Mouse (Mus musculus) forebrain, embryonic 14.5 days (tissue): ENCODE measurements around the gene Gfpt1. TPM values are rescaled to one million over a fixed set of nuclear protein-coding genes. Genes with fewer than 3 reads are reported as not detected.
A peak's percentile ranks its signal among the peaks of the same experiment; 100 is the strongest.

ENCODE experiments used
- ATAC-seq: fragments of 200-750 bp; cut with Nextera tagmentation; 2 replicates; pipeline ENCODE4 v1.8.0; 2017; ENCODE audit warnings: mild to moderate bottlenecking, moderate library complexity
- DNase-seq: peaks from one replicate; pipeline ENCODE4 v3.0.0-alpha.2; 2015; ENCODE audit warnings: low spot score
- H3K27ac ChIP-seq: fragments of 300-500 bp; sonication (generic); 2 replicates; pipeline ENCODE4 v1.5.1; 2014; ENCODE audit warnings: low read depth, mild to moderate bottlenecking, control low read depth, low read length, moderate library complexity
- H3K27me3 ChIP-seq: fragments of 300-500 bp; sonication (generic); replicated peaks from 2 replicates; pipeline ENCODE4 v1.6.1; 2014; ENCODE audit warnings: low read length, control low read depth, mixed read lengths; ENCODE audit not compliant: control insufficient read depth, insufficient read depth
- H3K36me3 ChIP-seq: fragments of 300-500 bp; sonication (generic); 2 replicates; pipeline ENCODE4 v1.6.1; 2014; ENCODE audit warnings: low read length, control low read depth; ENCODE audit not compliant: control insufficient read depth, insufficient read depth
- H3K4me1 ChIP-seq: fragments of 300-500 bp; sonication (generic); 2 replicates; pipeline ENCODE4 v1.6.1; 2014; ENCODE audit warnings: antibody characterized with exemption, low read length, control low read depth; ENCODE audit not compliant: control insufficient read depth, insufficient read depth
- H3K4me2 ChIP-seq: fragments of 300-500 bp; sonication (generic); 2 replicates; pipeline ENCODE4 v1.6.1; 2014; ENCODE audit warnings: mild to moderate bottlenecking, control low read depth, low read length
- H3K4me3 ChIP-seq: fragments of 300-500 bp; sonication (generic); 2 replicates; pipeline ENCODE4 v1.5.1; 2014; ENCODE audit warnings: low read depth, low read length, control low read depth
- H3K9ac ChIP-seq: fragments of 300-500 bp; sonication (generic); 2 replicates; pipeline ENCODE4 v1.6.1; 2014; ENCODE audit warnings: mild to moderate bottlenecking, low read length, control low read depth, moderate library complexity
- H3K9me3 ChIP-seq: fragments of 300-500 bp; sonication (generic); replicated peaks from 2 replicates; pipeline ENCODE4 v1.6.1; 2016; ENCODE audit warnings: low read length, control low read depth, mixed read lengths; ENCODE audit not compliant: control insufficient read depth
- WGBS: fragments of 180-500 bp; shearing (Covaris S2); extraction: QIAGEN DNeasy Blood & Tissue Kit; methylation state at CpG from one replicate; pipeline ENCODE4 v1.1.7; 2014; 5-methylcytosine and 5-hydroxymethylcytosine counted together
- polyA plus RNA-seq: library from polyadenylated mRNA; unstranded; fragments of >200 nt; fragmentation: Nextera tagmentation; extraction: Ambion mirVana; gene quantifications from 2 replicates; pipeline ENCODE4 v1.2.1, GENCODE M21; 2014

Gfpt1 gene
- polyA plus RNA-seq, 1 experiment from 2014 or later = 18.2 TPM

DNA sequence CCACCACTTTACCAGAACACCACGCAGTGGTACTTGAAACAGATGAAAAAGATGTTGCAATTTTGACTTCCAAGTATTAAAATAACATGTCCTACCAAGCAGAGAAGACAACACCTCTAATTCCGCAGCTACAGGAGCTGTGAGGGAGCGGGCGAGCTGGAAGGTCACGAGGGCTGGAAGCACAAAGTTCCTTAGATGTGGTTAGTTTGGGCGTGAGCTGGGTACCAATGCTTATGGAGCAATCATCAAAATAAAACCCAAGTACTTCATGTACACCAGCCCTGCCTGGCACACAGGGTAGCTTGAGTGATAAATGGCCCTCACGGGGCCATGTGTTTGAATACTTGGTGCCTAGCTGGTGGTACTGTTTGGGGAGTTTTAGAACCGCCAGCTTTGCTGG lies 87.2 kb downstream of the Gfpt1 start:
- no peak overlapping the region for H3K27ac ChIP-seq
- ATAC-seq (no peak), DNase-seq (no peak)
- H3K4me3 ChIP-seq = no peak overlapping the region
- H3K9ac ChIP-seq = no peak overlapping the region
- no peaks in the 10 kb centered on the region for H3K4me1 ChIP-seq
- H3K36me3 ChIP-seq = no peaks in the 10 kb centered on the region
- no peaks in the 10 kb centered on the region for H3K9me3 ChIP-seq
- no peaks in the 10 kb centered on the region for H3K27me3 ChIP-seq
- H3K4me2 ChIP-seq = no peak overlapping the region
- 91% methylated on average over 8 of the region's 8 CpGs for WGBS

DNA sequence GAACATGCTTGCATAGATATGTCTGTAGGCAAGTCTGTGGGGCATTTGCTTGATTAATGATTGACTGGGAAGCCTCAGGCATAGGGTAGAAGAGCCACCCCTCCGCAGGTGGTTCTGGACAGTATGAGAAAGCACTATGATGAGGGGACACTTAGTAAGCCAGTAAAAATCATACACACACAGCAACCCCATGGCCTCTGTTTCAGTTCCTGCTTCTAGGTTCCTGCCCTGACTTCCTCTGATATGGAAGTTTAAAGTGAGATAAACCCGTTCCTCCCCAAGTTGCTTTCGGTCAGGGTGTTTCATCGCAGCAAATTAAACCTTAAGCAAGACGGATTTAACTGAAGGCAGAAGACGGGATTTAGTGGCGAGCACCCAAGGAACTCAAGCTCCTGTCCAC lies 88.0 kb downstream of the Gfpt1 start:
- Histone ChIP-seq H3K27ac (no peak overlapping the region), H3K27me3 (no peaks in the 10 kb centered on the region), H3K9me3 (no peaks in the 10 kb centered on the region), H3K4me2 (no peak overlapping the region), H3K9ac (no peak overlapping the region), H3K4me1 (no peaks in the 10 kb centered on the region), H3K4me3 (no peak overlapping the region), H3K36me3 (no peaks in the 10 kb centered on the region)
- 97% methylated on average over 7 of the region's 7 CpGs for WGBS
- no peak for ATAC-seq
- no peak for DNase-seq

DNA sequence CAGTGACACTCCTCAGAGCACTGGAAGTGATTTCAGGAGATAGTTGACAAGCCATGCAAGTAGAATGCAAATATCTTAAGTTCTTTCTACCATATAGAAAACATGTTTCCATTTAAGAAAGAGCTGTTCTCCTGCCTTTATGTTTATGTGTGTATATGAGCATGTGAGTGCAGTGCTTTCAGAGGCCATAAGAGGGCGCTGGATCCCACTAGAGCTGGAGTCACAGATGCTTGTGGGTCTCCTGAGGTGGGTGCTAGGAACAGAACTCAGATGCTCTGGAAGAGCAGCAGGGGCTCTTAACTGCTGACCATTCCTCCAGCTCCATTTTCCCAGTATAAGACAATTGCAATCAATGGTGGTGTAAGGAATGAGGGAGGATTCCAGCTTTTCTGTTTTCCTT lies 88.4 kb downstream of the Gfpt1 start:
- Histone ChIP-seq H3K4me2 (no peak overlapping the region), H3K27ac (no peak overlapping the region), H3K4me1 (no peaks in the 10 kb centered on the region), H3K9me3 (no peaks in the 10 kb centered on the region), H3K36me3 (no peaks in the 10 kb centered on the region), H3K9ac (no peak overlapping the region), H3K4me3 (no peak overlapping the region), H3K27me3 (no peaks in the 10 kb centered on the region)
- no peak for ATAC-seq
- 66% methylated on average over 1 of the region's 1 CpGs for WGBS
- DNase-seq = no peak

DNA sequence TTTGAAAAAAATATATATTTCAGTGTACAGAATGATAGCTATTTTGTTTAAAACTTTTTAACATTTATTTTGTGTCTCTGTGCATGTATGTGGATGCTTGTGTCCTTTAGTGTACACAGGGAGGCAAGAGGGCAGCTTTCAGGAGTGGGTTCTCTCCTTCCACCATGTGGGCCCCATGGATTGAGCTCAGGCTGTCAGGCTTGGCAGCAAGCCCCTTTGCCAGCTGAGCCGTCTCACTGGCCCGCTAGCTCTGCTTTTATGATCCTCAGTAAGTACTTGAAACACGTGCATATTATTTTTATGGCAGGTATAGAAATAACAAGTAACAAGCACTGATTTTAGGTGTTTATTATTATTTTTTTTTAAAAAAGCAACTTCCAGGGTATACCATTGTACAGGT lies 90.9 kb downstream of the Gfpt1 start:
- no peak for ATAC-seq
- Histone ChIP-seq H3K4me3 (no peak overlapping the region), H3K4me1 (no peaks in the 10 kb centered on the region), H3K9ac (no peak overlapping the region), H3K4me2 (no peak overlapping the region), H3K9me3 (no peaks in the 10 kb centered on the region), H3K36me3 (no peaks in the 10 kb centered on the region), H3K27ac (no peak overlapping the region), H3K27me3 (no peaks in the 10 kb centered on the region)
- peak; percentile 20 for DNase-seq
- 71% methylated on average over 3 of the region's 3 CpGs for WGBS

DNA sequence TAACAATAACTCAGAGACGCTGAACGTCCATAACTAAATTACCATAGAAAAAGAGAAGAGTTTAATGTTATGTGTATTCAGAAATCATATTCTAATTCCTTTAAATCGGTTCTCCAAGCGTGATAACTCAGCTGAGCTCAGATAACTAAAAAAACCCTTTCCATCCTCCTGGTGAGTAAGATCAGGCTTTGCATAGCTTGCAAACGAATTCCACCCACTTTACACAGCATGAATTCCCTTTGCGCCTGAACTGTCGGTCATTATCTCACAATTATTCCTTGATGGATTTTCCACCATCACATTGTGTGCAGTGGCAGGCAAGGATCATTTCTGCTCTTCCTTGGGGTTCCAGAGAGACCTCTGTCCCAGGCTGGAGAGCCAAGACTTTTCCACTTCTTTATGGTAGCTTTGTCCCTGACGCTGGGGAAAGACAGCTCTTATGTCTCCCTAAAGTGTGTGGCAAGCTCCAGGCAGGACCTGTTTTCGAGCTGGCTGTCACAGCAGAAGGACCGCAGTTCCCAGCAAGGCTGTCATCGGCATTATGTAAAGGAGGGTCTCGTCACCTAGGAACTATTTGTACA lies 91.4 kb downstream of the Gfpt1 start:
- ATAC-seq = no peak
- 74% methylated on average over 12 of the region's 12 CpGs for WGBS
- Histone ChIP-seq H3K4me2 (no peak overlapping the region), H3K4me1 (no peaks in the 10 kb centered on the region), H3K9ac (no peak overlapping the region), H3K27ac (no peak overlapping the region), H3K9me3 (no peaks in the 10 kb centered on the region), H3K4me3 (no peak overlapping the region), H3K36me3 (no peaks in the 10 kb centered on the region), H3K27me3 (no peaks in the 10 kb centered on the region)
- DNase-seq = peak; percentile 11

DNA sequence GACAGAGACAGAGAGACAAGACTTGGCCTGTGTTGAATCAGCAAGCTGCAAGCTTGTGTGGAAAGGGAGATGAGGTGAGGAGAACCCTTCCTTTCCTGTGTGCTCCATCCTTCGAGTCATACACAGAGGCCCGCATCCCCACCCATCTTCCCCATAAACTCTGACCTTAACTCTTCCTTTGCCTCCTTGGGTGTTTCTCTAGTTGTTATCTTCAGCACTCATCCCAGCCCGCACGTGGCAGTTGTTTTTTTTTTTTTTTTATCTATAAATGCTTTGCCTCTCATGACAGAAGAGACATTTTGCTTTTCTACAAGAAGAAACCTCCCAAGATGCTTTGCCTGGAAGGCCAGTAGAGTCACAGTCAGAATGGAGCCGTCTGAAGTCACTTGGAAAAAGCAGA lies 95.8 kb downstream of the Gfpt1 start:
- ATAC-seq = no peak

DNA sequence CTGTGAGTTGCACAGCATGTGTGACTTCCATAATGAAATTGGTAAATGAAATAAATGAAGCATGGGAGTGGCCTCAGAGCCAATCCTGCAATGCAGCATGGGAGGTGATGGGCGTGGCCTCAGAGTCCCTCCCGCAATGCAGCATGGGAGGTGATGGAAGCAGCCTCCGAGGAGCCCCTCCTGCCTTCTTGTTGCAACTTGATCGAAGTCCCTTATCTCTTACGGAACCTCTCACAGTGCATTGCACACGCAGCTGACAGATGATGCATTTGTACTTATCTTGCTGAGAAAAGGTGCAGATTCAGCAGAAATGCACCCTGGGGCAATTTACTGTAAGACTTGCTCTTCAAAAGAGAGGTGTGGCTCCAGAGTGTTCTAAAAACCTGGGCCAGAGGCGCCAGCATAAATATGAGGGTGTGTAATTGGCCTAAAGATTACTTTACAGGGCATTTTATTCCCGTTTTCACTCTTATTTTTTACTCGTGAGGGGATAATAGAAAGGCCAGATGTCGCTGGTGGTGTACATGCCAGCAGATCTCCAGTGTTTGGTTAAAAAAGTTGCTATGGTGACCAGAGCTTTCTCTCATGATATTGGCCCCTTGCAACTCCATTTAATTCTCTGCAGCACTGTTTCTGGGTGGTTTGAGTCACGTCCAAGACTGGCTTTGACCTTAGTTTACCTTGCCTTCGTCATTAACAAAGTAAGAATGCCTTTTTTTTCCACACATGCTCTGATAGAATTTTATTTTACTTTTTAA lies 97.3 kb downstream of the Gfpt1 start:
- no peak overlapping the region for H3K9ac ChIP-seq

More for the DNA sequence above, 95.8 kb downstream of the Gfpt1 start:
- Histone ChIP-seq H3K36me3 (no peaks in the 10 kb centered on the region), H3K4me1 (no peaks in the 10 kb centered on the region), H3K9ac (no peak overlapping the region), H3K9me3 (no peaks in the 10 kb centered on the region), H3K4me2 (no peak overlapping the region), H3K27ac (no peak overlapping the region), H3K27me3 (no peaks in the 10 kb centered on the region), H3K4me3 (no peak overlapping the region)
- no peak for DNase-seq
- 87% methylated on average over 5 of the region's 5 CpGs for WGBS

More for the DNA sequence above, 97.3 kb downstream of the Gfpt1 start:
- H3K36me3 ChIP-seq = no peaks in the 10 kb centered on the region
- H3K4me2 ChIP-seq = no peak overlapping the region
- 68% methylated on average over 12 of the region's 12 CpGs for WGBS
- H3K4me3 ChIP-seq = no peak overlapping the region
- no peaks in the 10 kb centered on the region for H3K9me3 ChIP-seq
- no peak overlapping the region for H3K27ac ChIP-seq
- no peaks in the 10 kb centered on the region for H3K27me3 ChIP-seq
- DNase-seq (no peak), ATAC-seq (no peak)
- no peaks in the 10 kb centered on the region for H3K4me1 ChIP-seq

Other genes with a start within 250 kb of the Gfpt1 start
- 6.5 and 7.2 TPM in 2 replicates for gene Anxa4, start 249.3 kb upstream of the Gfpt1 start, polyA plus RNA-seq
- 23.5 and 30.9 TPM in 2 replicates for gene Aak1, start 193.3 kb upstream of the Gfpt1 start, polyA plus RNA-seq
- 111 and 112 TPM in 2 replicates for gene Nfu1, start 33.6 kb upstream of the Gfpt1 start, polyA plus RNA-seq
- not detected in 2 replicates for gene D6Ertd527e, start 61.9 kb downstream of the Gfpt1 start, polyA plus RNA-seq